Mouse (Mus musculus): ENCODE measurements around the gene Aplp1. TPM values are rescaled to one million over a fixed set of nuclear protein-coding genes. Genes with fewer than 3 reads are reported as not detected.

Aplp1 gene
- polyA plus RNA-seq, 1 experiment: 2.3 TPM

GRCm38 (mm10) chr7:30417856-30418255 is 27.5 kb downstream of the Aplp1 start:
- Histone ChIP-seq H3K4me3 (ENCODE audit: insufficient read depth, low read length) (peak overlapping the region; percentile 73), H3K27ac (ENCODE audit: insufficient read depth, low read depth, low read length) (peak overlapping the region; percentile 96), H3K4me1 (ENCODE audit: control insufficient read depth, insufficient read depth, low read length) (peaks cover 36% of the 10 kb centered on the region)
- TF ChIP-seq CTCF (IDR thresholded peaks at IDR 0.05; ENCODE audit: low read depth, low read length) (no peak), POLR2A (IDR thresholded peaks at IDR 0.05; ENCODE audit: borderline replicate concordance, low read depth, low read length) (no peak)

GRCm38 (mm10) chr7:30413596-30413995 is 31.7 kb downstream of the Aplp1 start, which contains the start of gene Tyrobp:
Tyrobp (plus strand) TSS chr7:30413760.
- H3K4me3 ChIP-seq (ENCODE audit: insufficient read depth, low read length): peak within 1 kb of the TSS; percentile 73
- no peak for TF ChIP-seq POLR2A (IDR thresholded peaks at IDR 0.05; ENCODE audit: borderline replicate concordance, low read depth, low read length)
- TF ChIP-seq CTCF (IDR thresholded peaks at IDR 0.05; ENCODE audit: low read depth, low read length): no peak
- peak within 1 kb of the TSS; percentile 99 for H3K27ac ChIP-seq (ENCODE audit: insufficient read depth, low read depth, low read length)
- peaks cover 50% of the 10 kb centered on the region for H3K4me1 ChIP-seq (ENCODE audit: control insufficient read depth, insufficient read depth, low read length)

GRCm38 (mm10) chr7:30412735-30413147 is 32.6 kb downstream of the Aplp1 start:
- Histone ChIP-seq H3K4me1 (ENCODE audit: control insufficient read depth, insufficient read depth, low read length) (peaks cover 42% of the 10 kb centered on the region), H3K4me3 (ENCODE audit: insufficient read depth, low read length) (peak overlapping the region; percentile 73), H3K27ac (ENCODE audit: insufficient read depth, low read depth, low read length) (peak overlapping the region; percentile 99)
- TF ChIP-seq CTCF (IDR thresholded peaks at IDR 0.05; ENCODE audit: low read depth, low read length) (no peak), POLR2A (IDR thresholded peaks at IDR 0.05; ENCODE audit: borderline replicate concordance, low read depth, low read length) (no peak)

GRCm38 (mm10) chr7:30411023-30411422 is 34.3 kb downstream of the Aplp1 start:
- peaks cover 31% of the 10 kb centered on the region for H3K4me1 ChIP-seq (ENCODE audit: control insufficient read depth, insufficient read depth, low read length)
- TF ChIP-seq CTCF (IDR thresholded peaks at IDR 0.05; ENCODE audit: low read depth, low read length) (no peak), POLR2A (IDR thresholded peaks at IDR 0.05; ENCODE audit: borderline replicate concordance, low read depth, low read length) (no peak)
- no peak overlapping the region for H3K27ac ChIP-seq (ENCODE audit: insufficient read depth, low read depth, low read length)
- H3K4me3 ChIP-seq (ENCODE audit: insufficient read depth, low read length): no peak overlapping the region

- Histone ChIP-seq H3K27ac (ENCODE audit: insufficient read depth, low read depth, low read length) (no peak overlapping the region), H3K4me1 (ENCODE audit: control insufficient read depth, insufficient read depth, low read length) (peaks cover 31% of the 10 kb centered on the region), H3K4me3 (ENCODE audit: insufficient read depth, low read length) (no peak overlapping the region)
- no peak for TF ChIP-seq CTCF (IDR thresholded peaks at IDR 0.05; ENCODE audit: low read depth, low read length)
- no peak for TF ChIP-seq POLR2A (IDR thresholded peaks at IDR 0.05; ENCODE audit: borderline replicate concordance, low read depth, low read length)
Measured at GRCm38 (mm10) chr7:30409789-30410188, 35.5 kb downstream of the Aplp1 start.

- no peak for TF ChIP-seq CTCF (IDR thresholded peaks at IDR 0.05; ENCODE audit: low read depth, low read length)
- no peak overlapping the region for H3K4me3 ChIP-seq (ENCODE audit: insufficient read depth, low read length)
- peaks cover 31% of the 10 kb centered on the region for H3K4me1 ChIP-seq (ENCODE audit: control insufficient read depth, insufficient read depth, low read length)
Measured at GRCm38 (mm10) chr7:30408639-30409038, 36.7 kb downstream of the Aplp1 start.

GRCm38 (mm10) chr7:30402343-30402742 is 43.0 kb downstream of the Aplp1 start:
- Histone ChIP-seq H3K27ac (ENCODE audit: insufficient read depth, low read depth, low read length) (no peak overlapping the region), H3K4me1 (ENCODE audit: control insufficient read depth, insufficient read depth, low read length) (no peaks in the 10 kb centered on the region), H3K4me3 (ENCODE audit: insufficient read depth, low read length) (no peak overlapping the region)
- TF ChIP-seq CTCF (IDR thresholded peaks at IDR 0.05; ENCODE audit: low read depth, low read length): no peak
- TF ChIP-seq POLR2A (IDR thresholded peaks at IDR 0.05; ENCODE audit: borderline replicate concordance, low read depth, low read length): no peak

More at GRCm38 (mm10) chr7:30408639-30409038, 36.7 kb downstream of the Aplp1 start:
- no peak overlapping the region for H3K27ac ChIP-seq (ENCODE audit: insufficient read depth, low read depth, low read length)

- no peak overlapping the region for H3K27ac ChIP-seq (ENCODE audit: insufficient read depth, low read depth, low read length)
Measured at GRCm38 (mm10) chr7:30399671-30400070, 45.7 kb downstream of the Aplp1 start.

GRCm38 (mm10) chr7:30394871-30395270 is 50.5 kb downstream of the Aplp1 start:
- TF ChIP-seq POLR2A (IDR thresholded peaks at IDR 0.05; ENCODE audit: borderline replicate concordance, low read depth, low read length): no peak
- TF ChIP-seq CTCF (IDR thresholded peaks at IDR 0.05; ENCODE audit: low read depth, low read length): no peak
- H3K4me3 ChIP-seq (ENCODE audit: insufficient read depth, low read length): peak overlapping the region; percentile 24; the same call in 1 of the 2 replicates
- H3K27ac ChIP-seq (ENCODE audit: insufficient read depth, low read depth, low read length): peak overlapping the region; percentile 87

More at GRCm38 (mm10) chr7:30399671-30400070, 45.7 kb downstream of the Aplp1 start:
- 0 out of 2 replicates have a peak, but pooled peaks cover under 1% of the 10 kb centered on the region for H3K4me1 ChIP-seq (ENCODE audit: control insufficient read depth, insufficient read depth, low read length)
- no peak for TF ChIP-seq CTCF (IDR thresholded peaks at IDR 0.05; ENCODE audit: low read depth, low read length)
- no peak for TF ChIP-seq POLR2A (IDR thresholded peaks at IDR 0.05; ENCODE audit: borderline replicate concordance, low read depth, low read length)
- no peak overlapping the region for H3K4me3 ChIP-seq (ENCODE audit: insufficient read depth, low read length)

GRCm38 (mm10) chr7:30394379-30394778 is 51.0 kb downstream of the Aplp1 start:
- no peak for TF ChIP-seq POLR2A (IDR thresholded peaks at IDR 0.05; ENCODE audit: borderline replicate concordance, low read depth, low read length)
- no peak for TF ChIP-seq CTCF (IDR thresholded peaks at IDR 0.05; ENCODE audit: low read depth, low read length)
- Histone ChIP-seq H3K27ac (ENCODE audit: insufficient read depth, low read depth, low read length) (peak overlapping the region; percentile 99), H3K4me3 (ENCODE audit: insufficient read depth, low read length) (peak overlapping the region; percentile 51), H3K4me1 (ENCODE audit: control insufficient read depth, insufficient read depth, low read length) (peaks cover 21% of the 10 kb centered on the region)

More at GRCm38 (mm10) chr7:30394871-30395270, 50.5 kb downstream of the Aplp1 start:
- H3K4me1 ChIP-seq (ENCODE audit: control insufficient read depth, insufficient read depth, low read length): peaks cover 21% of the 10 kb centered on the region
